Mouse (Mus musculus): Measurements from ENCODE around the gene Dlgap3.

Dlgap3 gene

GRCm38 (mm10) chr4:127278451-127279001, 109.5 kb downstream of the Dlgap3 start:
- DNase-seq: peak; percentile 45 to 74

GRCm38 (mm10) chr4:127279241-127279640, 110.2 kb downstream of the Dlgap3 start:
- DNase-seq: no peak
